Mouse (Mus musculus) adrenal gland, postnatal 4 days (tissue): ENCODE data around the gene Cbln4. TPM values are rescaled to one million over a fixed set of nuclear protein-coding genes. Genes with fewer than 3 reads are reported as not detected.

Source experiments
- total RNA-seq, 2 experiments: library from RNA; stranded (reverse); gene quantifications; 2 replicates each; pipeline ENCODE4 v1.2.3; 2021

The Cbln4 gene
- total RNA-seq, 2 experiments from 2014 or later: 0.17 TPM; not detected in 1

Other genes with a start within 250 kb of the Cbln4 start
- not detected for gene Mc3r, start 205.0 kb upstream of the Cbln4 start, total RNA-seq